Mouse (Mus musculus) naive thymus-derived CD4-positive, alpha-beta T cell, adult 2 months (primary cell): Measurements from ENCODE around the gene Rnase9.
"Not testable (repeated sequence)": the region's sequence is repeated elsewhere in the genome, so short reads cannot be mapped to it uniquely, and the experiment has no call there.

Source experiments
- DNase-seq: peaks from one replicate; pipeline ENCODE4 v3.0.0-alpha.2; 2011; ENCODE audit warnings: low read depth

Gene Rnase9

GRCm38 (mm10) chr14:51050063-51050462 is 8.4 kb upstream of the Rnase9 start, which contains the start of gene Rnase11:
TSS of gene Rnase11 (minus strand) at chr14:51050163.
- DNase-seq: no peak

GRCm38 (mm10) chr14:51047846-51048245 is 6.2 kb upstream of the Rnase9 start:
- no peak for DNase-seq

GRCm38 (mm10) chr14:51036214-51036613 is 5.5 kb downstream of the Rnase9 start:
- no peak for DNase-seq

DNA sequence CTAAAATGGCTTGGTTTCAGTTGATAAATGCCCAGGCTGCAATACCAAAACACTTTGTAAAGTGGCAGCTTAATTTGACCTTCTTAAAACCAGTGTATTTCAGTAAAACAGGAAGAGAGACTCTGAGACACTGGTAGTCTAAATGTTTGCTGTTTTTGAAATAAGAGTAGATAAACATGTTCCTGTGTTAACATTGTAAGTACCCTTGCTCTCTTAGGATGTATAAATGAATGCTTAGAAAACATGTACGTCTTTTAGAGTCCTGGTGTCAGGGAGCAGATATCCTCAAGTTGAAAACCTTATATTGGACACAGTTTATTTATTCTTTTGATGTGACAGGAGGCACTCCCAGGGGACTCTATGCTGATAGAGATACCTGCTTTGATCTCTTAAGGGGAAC is 6.5 kb downstream of the Rnase9 start:
- DNase-seq: no peak

DNA sequence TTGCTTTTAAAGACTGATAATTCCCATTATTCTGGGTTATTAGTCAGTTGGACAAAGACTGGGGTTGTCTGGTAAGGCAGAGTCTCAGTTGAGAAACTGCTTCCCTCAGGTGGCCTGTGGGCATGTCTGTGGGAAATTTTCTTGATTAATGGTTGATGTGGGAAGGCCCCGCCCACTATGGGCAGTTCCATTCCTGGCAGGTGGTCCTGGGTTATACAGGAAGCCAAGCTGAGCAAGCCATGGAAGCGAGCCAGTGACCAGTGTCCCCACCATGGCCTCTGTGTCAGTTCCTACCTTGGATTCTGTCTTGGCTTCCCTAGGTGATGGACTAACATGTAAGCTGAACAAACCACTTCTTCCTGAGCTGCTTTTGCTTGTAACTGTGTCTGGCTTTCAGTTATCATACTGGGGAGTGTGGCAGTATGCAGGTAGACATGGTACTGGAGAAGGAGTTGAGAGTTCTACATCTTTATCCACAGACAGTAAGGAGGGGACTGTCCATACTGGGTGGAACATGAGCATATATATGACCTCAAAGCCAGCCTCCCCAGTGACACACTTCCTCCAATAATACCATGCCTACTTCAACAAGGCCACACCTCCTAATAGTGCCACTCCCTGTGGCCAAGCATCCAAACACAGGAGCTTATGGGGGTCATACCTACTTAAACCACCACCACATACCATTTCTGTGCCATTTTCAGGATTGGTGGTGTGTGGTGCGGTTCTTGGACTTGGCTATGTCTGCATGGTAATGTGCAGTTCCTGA is 14.1 kb downstream of the Rnase9 start:
- no peak for DNase-seq

DNA sequence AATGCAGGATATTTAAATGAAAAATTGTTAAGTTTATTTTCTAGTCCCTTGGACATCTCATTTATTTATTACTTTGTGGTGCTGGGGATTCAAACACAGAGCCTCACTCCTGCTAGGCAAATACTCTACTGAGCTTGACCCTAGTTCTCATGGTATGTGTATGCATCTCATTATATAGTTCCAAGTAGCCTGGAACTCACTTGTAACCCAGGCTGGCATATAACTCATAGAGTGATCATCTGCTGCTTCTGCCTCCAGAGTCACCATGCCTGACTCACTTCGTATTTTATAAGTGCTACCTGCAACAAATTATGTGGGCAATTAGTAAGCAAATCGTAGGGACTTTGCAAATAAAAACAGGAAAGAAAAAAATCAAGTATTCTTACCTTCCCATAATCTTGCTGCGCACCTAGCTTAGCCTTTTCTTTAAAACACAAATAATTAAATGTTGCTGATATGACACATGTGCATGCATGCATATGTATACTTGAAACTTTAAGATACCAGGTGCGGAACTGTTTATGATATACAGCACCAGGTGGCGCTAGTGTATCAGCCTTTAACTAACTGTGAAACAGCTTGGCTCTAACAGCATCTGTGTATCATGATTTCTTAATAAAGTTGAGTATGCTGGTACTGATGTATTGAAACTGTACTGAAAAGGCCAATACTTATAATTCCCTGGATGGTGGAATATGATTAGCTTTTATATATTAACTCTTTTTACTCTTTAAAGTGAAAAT is 15.1 kb downstream of the Rnase9 start:
- DNase-seq: peak; percentile 92

GRCm38 (mm10) chr14:51024820-51025219 is 16.8 kb downstream of the Rnase9 start:
- no peak for DNase-seq

DNA sequence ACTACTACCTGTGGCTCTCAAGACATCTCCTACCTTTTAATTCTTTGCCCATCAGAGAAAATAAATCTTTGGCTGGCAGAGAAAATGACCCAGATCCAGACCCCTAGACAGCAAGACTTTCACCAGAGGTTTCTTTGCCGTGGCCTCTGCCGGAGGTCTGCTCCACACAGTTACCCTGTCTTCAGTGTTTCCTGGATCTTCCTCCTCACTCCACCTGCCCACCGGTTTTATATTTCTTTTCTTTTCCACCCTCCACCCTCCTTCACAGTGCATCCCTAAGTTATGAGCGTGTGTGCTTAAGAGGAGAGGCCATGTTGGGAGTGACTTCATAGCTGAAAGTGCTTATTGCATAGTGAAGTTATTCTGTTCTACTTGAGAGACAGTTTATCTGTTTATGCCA is 18.2 kb downstream of the Rnase9 start:
- no peak for DNase-seq

GRCm38 (mm10) chr14:51017256-51017655 is 24.4 kb downstream of the Rnase9 start:
- no peak for DNase-seq

- DNase-seq: no peak
Observed at GRCm38 (mm10) chr14:51015780-51016179, 25.9 kb downstream of the Rnase9 start.

- DNase-seq: not testable (repeated sequence)
Observed at GRCm38 (mm10) chr14:51014724-51015123, 26.9 kb downstream of the Rnase9 start.

- DNase-seq: no peak
Observed at GRCm38 (mm10) chr14:51009572-51009971, 32.1 kb downstream of the Rnase9 start.

DNA sequence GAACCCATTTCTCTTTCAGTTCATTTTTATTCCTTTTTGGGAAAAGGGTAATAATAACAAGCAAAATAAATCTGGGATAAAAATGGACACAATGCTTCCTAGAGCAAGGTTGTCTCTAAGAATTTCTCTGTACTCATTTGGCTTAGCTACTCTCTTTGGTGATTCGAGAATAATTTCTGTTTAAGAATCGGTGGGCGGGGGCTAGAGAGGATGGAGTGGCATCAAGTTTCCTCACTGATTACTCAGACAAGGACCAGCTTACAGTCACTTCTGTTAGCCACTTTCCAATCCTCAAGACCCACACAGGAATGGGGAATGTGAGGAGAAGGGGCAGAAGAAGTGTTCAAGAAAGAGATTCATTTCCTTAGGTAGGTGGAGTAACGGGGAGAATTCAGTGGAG is 32.9 kb downstream of the Rnase9 start:
- DNase-seq: no peak

DNA sequence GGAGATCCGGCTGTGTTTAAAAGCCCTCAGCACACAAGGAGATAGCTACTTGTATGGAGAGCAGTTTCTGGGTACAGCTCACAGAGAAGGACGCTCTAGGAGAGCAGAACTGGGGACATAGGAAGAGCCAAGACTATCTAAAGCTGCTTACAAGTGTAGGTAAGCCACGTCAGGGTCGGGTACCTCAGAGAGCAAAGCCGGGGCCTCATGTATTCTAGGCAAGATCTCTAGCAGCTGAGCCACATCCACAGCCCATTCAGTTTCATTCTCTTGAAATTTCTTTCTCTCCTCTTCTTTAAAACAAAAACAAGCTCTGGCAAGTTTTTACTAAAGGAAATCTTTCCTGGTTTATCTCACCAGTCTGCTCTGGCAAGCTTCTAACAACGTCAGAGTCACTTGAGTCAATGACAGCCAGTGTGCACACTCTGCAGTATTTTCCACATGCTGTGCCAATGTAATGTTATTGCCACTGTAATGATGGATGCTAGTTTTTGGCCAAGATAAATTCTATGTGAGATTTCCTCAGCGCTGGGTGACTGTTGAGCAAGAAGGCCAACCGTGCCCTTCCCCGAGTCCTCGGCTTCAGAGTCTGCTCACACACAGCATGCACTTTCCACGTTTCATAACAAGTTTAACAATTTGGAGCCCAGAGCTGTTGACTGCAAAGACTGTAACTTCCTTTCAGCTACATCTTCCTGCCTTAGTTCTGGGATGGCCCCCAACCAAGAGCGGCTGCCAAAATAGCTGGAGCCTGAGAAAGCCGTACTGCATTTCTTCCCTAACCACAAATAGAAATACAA is 33.6 kb downstream of the Rnase9 start:
- no peak for DNase-seq

GRCm38 (mm10) chr14:51007152-51007801 is 34.4 kb downstream of the Rnase9 start, which contains the start of gene Rnase10:
TSS of gene Rnase10 (plus strand) at chr14:51007751.
- DNase-seq: no peak

GRCm38 (mm10) chr14:50997999-50998666 is 43.5 kb downstream of the Rnase9 start:
- peak; percentile 36 for DNase-seq

- DNase-seq: peak; percentile 22
Observed at GRCm38 (mm10) chr14:50997088-50997487, 44.6 kb downstream of the Rnase9 start.

DNA sequence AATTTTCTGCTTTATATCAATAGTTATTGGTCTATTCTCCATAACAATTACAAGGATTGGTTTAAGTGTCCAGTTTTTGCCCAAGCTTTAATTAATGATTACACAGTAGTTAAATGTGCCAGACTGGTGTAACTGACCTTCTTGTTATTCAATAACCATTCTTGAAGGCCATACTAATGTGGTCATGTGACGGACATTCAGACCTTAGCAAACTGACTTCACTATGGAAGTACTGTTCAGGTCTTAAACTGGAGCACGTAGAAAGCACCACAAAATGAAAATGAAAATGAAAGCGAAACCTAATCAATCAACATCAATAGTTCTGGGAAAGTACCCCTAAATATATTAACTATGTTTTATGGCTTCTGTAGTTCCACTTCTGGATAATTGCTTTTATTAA is 50.6 kb downstream of the Rnase9 start:
- peak; percentile 57 for DNase-seq
